Mouse (Mus musculus): ENCODE measurements at regions not wholly inside any gene's neighbourhood (a gene's known extent, or its start where the extent isn't known, plus 50 kb on each side); places are given as distances from the start of the nearest gene placed in this dataset.

DNA sequence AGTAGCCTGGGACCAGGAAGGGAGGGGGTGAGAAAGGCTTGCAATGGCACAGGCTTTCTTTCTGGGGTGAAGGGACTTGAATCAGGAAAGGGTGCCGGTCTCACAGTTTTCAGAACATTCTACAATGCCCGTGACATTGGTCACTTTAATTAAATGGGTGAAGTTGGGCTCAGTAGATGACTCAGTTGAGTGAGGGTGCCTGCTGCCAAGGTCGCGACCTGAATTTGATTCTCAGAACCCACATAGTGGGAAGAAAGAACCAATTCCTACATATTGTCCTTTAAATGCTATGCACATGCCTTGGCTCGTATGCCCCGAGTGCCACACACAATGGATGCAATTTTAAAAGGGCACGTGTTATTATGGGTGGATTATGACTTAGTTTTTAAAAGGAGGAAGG is 68.4 kb upstream of the Zfp217 start:
- TF ChIP-seq GATA1 (IDR thresholded peaks at IDR 0.05; ENCODE audit: borderline replicate concordance, low read length) (no peak), FLI1 (IDR thresholded peaks at IDR 0.05; ENCODE audit: low read length) (no peak)
